Mouse (Mus musculus) myocyte (in vitro differentiated cells): ENCODE measurements at regions not wholly inside any gene's neighbourhood (a gene's known extent, or its start where the extent isn't known, plus 50 kb on each side); places are given as distances from the start of the nearest gene placed in this dataset.

Experiments
- CEBPB ChIP-seq: IDR thresholded peaks from 2 replicates; pipeline ENCODE4 v1.6.1; 2011; ENCODE audit warnings: mild to moderate bottlenecking, moderate library complexity; ENCODE audit not compliant: poor library complexity, insufficient read depth, severe bottlenecking
- E2F4 ChIP-seq: IDR thresholded peaks from one replicate; pipeline ENCODE4 v1.6.1; 2011; ENCODE audit warnings: mild to moderate bottlenecking, control low read depth, moderate library complexity; ENCODE audit not compliant: insufficient read depth
- MAX ChIP-seq: IDR thresholded peaks from one replicate; pipeline ENCODE4 v1.6.1; 2011; ENCODE audit warnings: low read depth, mild to moderate bottlenecking, control low read depth
- MYOD1 ChIP-seq, 3 experiments: IDR thresholded peaks; one replicate each; pipeline ENCODE4 v1.6.1; 2011; ENCODE audit warnings: control low read depth in 2 of 3, low read depth in 2 of 3, mild to moderate bottlenecking in 2 of 3, moderate library complexity in 1 of 3; ENCODE audit not compliant: insufficient read length in 2 of 3, control insufficient read depth in 1 of 3
- MYOG ChIP-seq, 3 experiments: IDR thresholded peaks; one replicate each; pipeline ENCODE4 v1.6.1; 2011; ENCODE audit warnings: control low read depth in 2 of 3, low read depth in 2 of 3, mild to moderate bottlenecking in 2 of 3; ENCODE audit not compliant: insufficient read length in 2 of 3, control insufficient read depth in 1 of 3, insufficient read depth in 1 of 3
- POLR2A ChIP-seq: IDR thresholded peaks from one replicate; pipeline ENCODE4 v1.6.1; 2011; ENCODE audit warnings: low read depth, mild to moderate bottlenecking, control low read depth, moderate library complexity; ENCODE audit not compliant: insufficient read length
- POLR2AphosphoS2 ChIP-seq: IDR thresholded peaks from one replicate; pipeline ENCODE4 v1.6.1; 2011; ENCODE audit warnings: low read depth, control low read depth; ENCODE audit not compliant: insufficient read length
- TCF12 ChIP-seq: IDR thresholded peaks from one replicate; pipeline ENCODE4 v1.6.1; 2011; ENCODE audit warnings: mild to moderate bottlenecking, control low read depth; ENCODE audit not compliant: poor library complexity, insufficient read depth, severe bottlenecking
- TCF3 ChIP-seq: IDR thresholded peaks from one replicate; pipeline ENCODE4 v1.6.1; 2011; ENCODE audit warnings: low read depth, control low read depth; ENCODE audit not compliant: insufficient read length
- USF1 ChIP-seq: IDR thresholded peaks from one replicate; pipeline ENCODE4 v1.6.1; 2011; ENCODE audit warnings: low read depth, mild to moderate bottlenecking, control low read depth, moderate library complexity

- TF ChIP-seq E2F4 (no peak), MAX (no peak), TCF12 (no peak), MYOD1 (IDR thresholded peaks at IDR 0.05; ENCODE audit: control insufficient read depth in 1 of 3, insufficient read length in 2 of 3, low read depth in 2 of 3) (no peak), TCF3 (no peak), POLR2A (no peak), POLR2AphosphoS2 (no peak), CEBPB (no peak), USF1 (no peak), MYOG (IDR thresholded peaks at IDR 0.05; ENCODE audit: control insufficient read depth in 1 of 3, insufficient read depth in 1 of 3, insufficient read length in 2 of 3, low read depth in 2 of 3) (no peak)
These were observed 112.4 kb upstream of the Ppargc1a start for GRCm38 (mm10) chr5:51679884-51680283.
